Mouse (Mus musculus) cerebral cortex, adult 2 months (tissue): ENCODE measurements around the gene Ankrd28.

Experiments used
- WGBS: fragments of 180-500 bp; shearing (Covaris S2); methylation state at CpG from one replicate; pipeline ENCODE4 v1.1.7; 2018; 5-methylcytosine and 5-hydroxymethylcytosine counted together

The Ankrd28 gene

GRCm38 (mm10) chr14:31664100-31664902, 166.2 kb downstream of the Ankrd28 start:
- WGBS = 44% methylated on average over 18 of the region's 18 CpGs

- WGBS = 82% methylated on average over 13 of the region's 13 CpGs
Measured at GRCm38 (mm10) chr14:31663376-31664099, 166.9 kb downstream of the Ankrd28 start.

- WGBS = 31% methylated on average over 9 of the region's 9 CpGs
Measured at GRCm38 (mm10) chr14:31662555-31663211, 167.8 kb downstream of the Ankrd28 start.

GRCm38 (mm10) chr14:31661671-31662554, 168.5 kb downstream of the Ankrd28 start:
- WGBS = 2% methylated on average over 44 of the region's 44 CpGs

GRCm38 (mm10) chr14:31660312-31661093, 169.9 kb downstream of the Ankrd28 start:
- 38% methylated on average over 7 of the region's 7 CpGs for WGBS

- 36% methylated on average over 10 of the region's 10 CpGs for WGBS
Measured at GRCm38 (mm10) chr14:31659501-31660181, 170.8 kb downstream of the Ankrd28 start.

- WGBS = 74% methylated on average over 8 of the region's 8 CpGs
Measured at GRCm38 (mm10) chr14:31658126-31658680, 172.2 kb downstream of the Ankrd28 start.

GRCm38 (mm10) chr14:31656857-31657645, 173.4 kb downstream of the Ankrd28 start:
- 28% methylated on average over 5 of the region's 5 CpGs for WGBS

- 83% methylated on average over 7 of the region's 7 CpGs for WGBS
Measured at GRCm38 (mm10) chr14:31656386-31656785, 174.1 kb downstream of the Ankrd28 start.

GRCm38 (mm10) chr14:31655406-31655805, 175.0 kb downstream of the Ankrd28 start:
- WGBS = 88% methylated on average over 14 of the region's 14 CpGs

- WGBS = 82% methylated on average over 5 of the region's 5 CpGs
Measured at GRCm38 (mm10) chr14:31654816-31655215, 175.6 kb downstream of the Ankrd28 start.

GRCm38 (mm10) chr14:31653101-31653875, 177.2 kb downstream of the Ankrd28 start:
- 92% methylated on average over 14 of the region's 14 CpGs for WGBS

GRCm38 (mm10) chr14:31652624-31653023, 177.8 kb downstream of the Ankrd28 start:
- 88% methylated on average over 1 of the region's 1 CpGs for WGBS

- 75% methylated on average over 5 of the region's 5 CpGs for WGBS
Measured at GRCm38 (mm10) chr14:31652106-31652505, 178.3 kb downstream of the Ankrd28 start.

- 91% methylated on average over 7 of the region's 7 CpGs for WGBS
Measured at GRCm38 (mm10) chr14:31651206-31651605, 179.2 kb downstream of the Ankrd28 start.

GRCm38 (mm10) chr14:31650347-31650746, 180.1 kb downstream of the Ankrd28 start:
- WGBS = 96% methylated on average over 3 of the region's 3 CpGs
